Mouse (Mus musculus) spleen, adult 2 months (tissue): Measurements from ENCODE around the gene Prpf4.

Experiments
- CTCF ChIP-seq: fragments of 200-500 bp; IDR thresholded peaks from 2 replicates; pipeline ENCODE4 v1.5.1; 2011; ENCODE audit warnings: mild to moderate bottlenecking, inconsistent platforms; ENCODE audit not compliant: insufficient read depth, insufficient read length, insufficient replicate concordance; ENCODE audit errors: extremely low read depth
- POLR2A ChIP-seq: fragments of 200-500 bp; IDR thresholded peaks from 2 replicates; pipeline ENCODE4 v1.6.1; 2011; ENCODE audit warnings: low read depth, low read length, inconsistent platforms

GRCm38 (mm10) chr4:62418448-62418847, 9.9 kb downstream of the Prpf4 start:
- TF ChIP-seq CTCF (no peak), POLR2A (no peak)
